Mouse (Mus musculus): ENCODE measurements around the gene Sirt4.

DNA sequence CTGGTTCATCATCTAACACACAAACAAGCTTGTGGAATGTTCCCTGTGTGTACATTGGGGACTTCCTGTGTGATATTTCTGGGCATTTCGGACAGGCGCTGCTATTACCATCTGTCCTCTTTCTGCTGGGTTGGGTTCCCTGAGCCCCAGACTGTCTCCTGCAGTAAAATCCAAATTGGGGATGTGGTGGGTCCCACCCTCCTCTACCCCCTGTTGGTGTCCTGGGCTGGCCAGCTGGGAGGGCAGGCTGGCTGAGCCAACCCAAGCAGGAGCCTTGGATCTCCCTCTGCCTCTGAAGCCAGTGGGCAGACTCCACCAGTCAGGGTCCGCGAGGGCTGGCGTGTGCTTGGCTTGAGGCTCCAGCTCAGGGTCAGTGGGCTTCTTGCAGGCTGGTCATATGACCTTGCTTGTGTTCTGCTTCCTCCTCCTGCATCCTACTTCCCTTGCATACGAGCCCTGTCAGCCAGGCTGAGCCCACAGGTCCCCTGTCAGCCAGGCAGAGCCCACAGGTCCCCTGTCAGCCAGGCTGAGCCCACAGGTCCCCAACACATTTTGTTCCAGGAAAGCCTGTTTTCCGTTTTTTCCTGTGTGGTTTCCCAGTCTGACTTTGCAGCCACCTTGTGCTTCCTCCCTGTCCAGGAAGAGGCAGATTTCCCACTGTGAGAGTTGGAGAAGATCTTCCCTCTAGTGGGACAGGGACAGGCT, 45.4 kb upstream of the Sirt4 start:
- TF ChIP-seq CTCF (IDR thresholded peaks at IDR 0.05; ENCODE audit: low read depth, low read length) (no peak), POLR2A (IDR thresholded peaks at IDR 0.05; ENCODE audit: extremely low read depth, insufficient read depth, low read length) (no peak)
